Mouse (Mus musculus) brain, adult 2 months (tissue): Measurements from ENCODE around the gene Cemip.
A peak's percentile ranks its signal among the peaks of the same experiment; 100 is the strongest.

Experiments used
- DNase-seq: peaks from one replicate; pipeline ENCODE4 v3.0.0; 2011; ENCODE audit warnings: low read depth, low spot score

The Cemip gene

GRCm38 (mm10) chr7:84096501-84096900, 10.2 kb upstream of the Cemip start:
- peak; percentile 40 for DNase-seq

GRCm38 (mm10) chr7:84090793-84091192, 4.5 kb upstream of the Cemip start:
- DNase-seq: no peak

- peak; percentile 43 for DNase-seq
These were observed 3.5 kb upstream of the Cemip start for GRCm38 (mm10) chr7:84089777-84090176.

GRCm38 (mm10) chr7:84088971-84089370, 2.7 kb upstream of the Cemip start:
- DNase-seq: peak; percentile 79

- no peak for DNase-seq
These were observed 1.9 kb upstream of the Cemip start for GRCm38 (mm10) chr7:84088191-84088590.

GRCm38 (mm10) chr7:84085049-84085945, 1.0 kb downstream of the Cemip start:
- peak; percentile 54 for DNase-seq

GRCm38 (mm10) chr7:84077257-84078013, 8.9 kb downstream of the Cemip start:
- no peak for DNase-seq

- DNase-seq: peak; percentile 44
These were observed 12.0 kb downstream of the Cemip start for GRCm38 (mm10) chr7:84074266-84074665.

- peak; percentile 52 for DNase-seq
These were observed 12.4 kb downstream of the Cemip start for GRCm38 (mm10) chr7:84073856-84074255.

GRCm38 (mm10) chr7:84068931-84069330, 17.4 kb downstream of the Cemip start:
- peak; percentile 91 for DNase-seq

- peak; percentile 39 for DNase-seq
These were observed 26.5 kb downstream of the Cemip start for GRCm38 (mm10) chr7:84059799-84060198.

- no peak for DNase-seq
These were observed 30.2 kb downstream of the Cemip start for GRCm38 (mm10) chr7:84055961-84056629.

GRCm38 (mm10) chr7:84053856-84054255, 32.4 kb downstream of the Cemip start:
- DNase-seq: no peak

GRCm38 (mm10) chr7:84051423-84051822, 34.9 kb downstream of the Cemip start:
- DNase-seq: no peak

- no peak for DNase-seq
These were observed 40.8 kb downstream of the Cemip start for GRCm38 (mm10) chr7:84045546-84045945.

GRCm38 (mm10) chr7:84044581-84045290, 41.6 kb downstream of the Cemip start:
- peak; percentile 98 for DNase-seq

GRCm38 (mm10) chr7:84042726-84043125, 43.6 kb downstream of the Cemip start:
- DNase-seq: no peak

GRCm38 (mm10) chr7:84039856-84040522, 46.3 kb downstream of the Cemip start:
- no peak for DNase-seq

GRCm38 (mm10) chr7:84038642-84039041, 47.7 kb downstream of the Cemip start:
- peak; percentile 48 for DNase-seq

- DNase-seq: peak; percentile 61
These were observed 53.5 kb downstream of the Cemip start for GRCm38 (mm10) chr7:84032831-84033230.
